Mouse (Mus musculus): Measurements from ENCODE around the gene Lactbl1. TPM values are rescaled to one million over a fixed set of nuclear protein-coding genes. Genes with fewer than 3 reads are reported as not detected.

Gene Lactbl1
- total RNA-seq (2021): under 1 TPM in 1 of 2 experiments, not detected in 1; 0.12 TPM
- long read RNA-seq, experiment 1: 0 reads
- long read RNA-seq, experiment 2: 0 reads

DNA sequence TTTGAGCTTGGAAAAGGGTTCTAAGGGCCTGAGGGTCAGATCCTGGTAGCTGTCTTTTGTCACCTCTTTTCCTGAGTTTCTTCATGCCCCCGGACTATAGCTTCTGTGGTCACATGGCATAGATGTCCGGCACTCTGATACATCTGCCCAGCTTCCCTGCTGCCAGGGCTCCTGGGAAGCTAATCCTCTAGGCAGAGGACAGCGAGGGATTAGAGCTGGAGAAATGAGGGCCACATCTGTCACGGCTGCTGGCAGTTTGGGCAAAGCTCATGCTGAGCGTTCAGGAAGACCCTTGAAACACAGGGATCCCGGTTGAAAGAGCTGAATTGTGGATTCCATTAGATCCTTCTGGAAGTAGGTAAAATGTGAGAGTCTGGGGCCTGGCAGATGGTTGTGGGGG is at the start of gene Lactbl1:
Gene Lactbl1, plus strand, starts transcription at position 234 of the 400 bp plus-strand sequence.
- no peak for DNase-seq (ENCODE audit: extremely low spot score in 1 of 2, low spot score in 2 of 2)
- H3K27ac ChIP-seq: no peak within 1 kb of the TSS
- intact Hi-C loops (cut with DNase I): loop anchor here (5.0 kb wide), 1 partner anchor 360 kb away; no protein-coding TSS in a partner anchor
- TF ChIP-seq CTCF (IDR thresholded peaks at IDR 0.05): no peak
- H3K4me3 ChIP-seq: no peak within 1 kb of the TSS

DNA sequence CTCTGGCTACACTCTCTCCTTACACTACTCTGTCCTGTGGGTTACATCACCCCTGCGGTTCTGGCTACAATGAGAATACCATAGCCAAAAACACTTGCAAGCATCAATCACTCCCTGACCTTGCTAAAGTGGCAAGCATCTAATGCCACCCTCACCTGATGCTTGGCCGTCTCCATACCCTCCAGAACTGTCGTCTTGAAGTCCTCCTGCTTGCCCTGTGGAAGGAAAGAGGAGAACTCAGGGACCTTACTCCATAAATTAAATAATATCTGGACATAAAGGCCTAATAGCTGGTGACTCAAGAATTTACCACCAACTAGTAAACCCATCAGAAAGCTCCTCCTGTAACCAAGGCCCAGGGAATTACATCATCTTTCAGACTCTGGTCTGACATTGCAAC is 40.5 kb upstream of the Lactbl1 start:
- Histone ChIP-seq H3K4me3 (no peak overlapping the region), H3K27ac (no peak overlapping the region)
- intact Hi-C loops (cut with DNase I): no loop called here
- no peak for TF ChIP-seq CTCF (IDR thresholded peaks at IDR 0.05)
- DNase-seq (ENCODE audit: extremely low spot score in 1 of 2, low spot score in 2 of 2): no peak

DNA sequence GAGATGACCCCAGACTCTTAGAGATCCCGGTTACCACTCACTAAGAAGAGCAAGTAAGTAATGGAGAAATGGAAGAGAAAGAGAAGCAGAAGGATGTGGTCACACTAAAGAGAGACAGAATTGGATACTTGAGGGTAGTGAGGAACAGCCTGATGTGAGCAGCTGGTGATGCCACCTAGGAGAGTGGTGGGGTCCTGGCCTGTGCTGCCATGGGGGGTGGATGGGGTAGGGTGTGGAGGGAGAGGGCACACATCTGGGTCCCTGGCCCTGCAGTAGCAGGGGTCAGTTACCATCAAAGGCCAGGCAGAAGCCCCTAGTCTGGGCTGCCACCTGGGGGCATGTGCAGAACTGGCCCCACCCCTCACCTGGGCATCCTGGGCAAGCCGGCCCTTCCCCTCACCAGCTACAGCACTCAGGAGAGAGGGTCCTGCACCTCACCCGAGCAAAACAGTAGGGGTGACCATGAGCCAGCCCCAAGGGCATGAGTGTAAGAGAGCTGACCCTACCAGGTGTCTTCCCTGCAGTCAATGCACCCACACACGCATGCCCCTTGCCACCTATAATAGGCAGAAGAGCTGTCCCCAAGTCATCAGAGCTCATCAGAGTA is 35.1 kb upstream of the Lactbl1 start:
- DNase-seq (ENCODE audit: extremely low spot score in 1 of 2, low spot score in 2 of 2): no peak
- intact Hi-C loops (cut with DNase I): no loop called here
- no peak overlapping the region for H3K4me3 ChIP-seq
- no peak overlapping the region for H3K27ac ChIP-seq
- no peak for TF ChIP-seq CTCF (IDR thresholded peaks at IDR 0.05)

DNA sequence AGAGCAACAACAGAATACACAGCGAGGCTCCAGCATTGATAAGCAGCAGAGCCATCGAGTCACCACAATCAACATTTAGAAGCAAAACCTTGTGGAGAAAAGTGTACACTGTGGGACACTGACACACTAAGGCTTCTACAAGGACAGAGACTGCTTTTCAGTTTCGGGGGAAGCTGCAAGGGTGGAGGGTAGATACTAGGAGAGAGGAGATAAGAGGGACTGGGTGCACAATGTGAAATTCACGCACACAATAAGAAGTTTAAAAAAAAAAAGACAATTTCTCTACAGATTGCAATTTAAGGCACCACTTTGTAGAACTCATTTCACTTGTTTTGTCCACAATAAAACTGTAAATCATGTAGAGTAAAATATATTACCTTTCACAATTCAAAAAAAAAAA is 34.4 kb upstream of the Lactbl1 start:
- Histone ChIP-seq H3K27ac (no peak overlapping the region), H3K4me3 (no peak overlapping the region)
- no peak for DNase-seq (ENCODE audit: extremely low spot score in 1 of 2, low spot score in 2 of 2)
- intact Hi-C loops (cut with DNase I): no loop called here
- no peak for TF ChIP-seq CTCF (IDR thresholded peaks at IDR 0.05)

DNA sequence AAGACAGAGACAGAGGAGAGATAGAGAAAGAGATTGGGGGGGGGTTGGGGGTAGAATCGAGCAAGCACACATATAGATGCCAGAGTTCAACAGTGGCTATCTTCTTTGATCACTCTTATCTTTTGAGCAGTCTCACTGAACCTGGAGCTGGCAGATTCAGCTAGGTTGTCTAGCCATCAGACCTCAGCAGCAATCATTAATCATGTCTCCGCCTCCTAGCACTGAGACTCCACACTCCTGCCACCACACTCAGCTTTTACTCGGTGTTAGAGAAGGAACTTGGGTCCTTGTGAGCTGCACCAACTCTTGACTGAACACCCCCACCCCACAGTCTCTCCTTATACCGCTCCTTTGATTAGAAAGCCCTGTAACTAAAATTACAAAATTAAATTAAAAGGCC is 30.3 kb upstream of the Lactbl1 start:
- DNase-seq (ENCODE audit: extremely low spot score in 1 of 2, low spot score in 2 of 2): no peak
- no peak overlapping the region for H3K27ac ChIP-seq
- no peak for TF ChIP-seq CTCF (IDR thresholded peaks at IDR 0.05)
- intact Hi-C loops (cut with DNase I): no loop called here
- no peak overlapping the region for H3K4me3 ChIP-seq

DNA sequence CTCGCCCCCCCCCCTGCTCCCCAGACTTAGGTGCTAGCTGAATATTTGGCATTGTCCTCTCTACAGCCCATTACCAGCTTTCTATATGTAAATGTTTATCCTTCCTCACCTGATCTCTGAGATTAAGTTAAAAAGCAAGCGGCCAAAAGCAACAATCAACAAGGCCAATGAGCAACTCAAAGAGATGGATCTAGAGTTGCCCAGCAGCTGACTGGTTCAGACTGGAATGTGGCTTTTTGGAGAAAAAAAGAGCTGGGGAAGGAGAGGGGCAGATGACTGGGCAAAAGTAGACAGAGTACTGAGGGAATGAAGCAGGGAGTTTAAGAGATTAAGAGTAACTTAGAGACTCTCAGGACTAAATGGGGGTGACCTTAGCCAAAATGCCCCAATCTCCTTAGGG is 28.4 kb upstream of the Lactbl1 start:
- intact Hi-C loops (cut with DNase I): no loop called here
- Histone ChIP-seq H3K27ac (no peak overlapping the region), H3K4me3 (no peak overlapping the region)
- DNase-seq (ENCODE audit: extremely low spot score in 1 of 2, low spot score in 2 of 2): no peak
- TF ChIP-seq CTCF (IDR thresholded peaks at IDR 0.05): no peak

DNA sequence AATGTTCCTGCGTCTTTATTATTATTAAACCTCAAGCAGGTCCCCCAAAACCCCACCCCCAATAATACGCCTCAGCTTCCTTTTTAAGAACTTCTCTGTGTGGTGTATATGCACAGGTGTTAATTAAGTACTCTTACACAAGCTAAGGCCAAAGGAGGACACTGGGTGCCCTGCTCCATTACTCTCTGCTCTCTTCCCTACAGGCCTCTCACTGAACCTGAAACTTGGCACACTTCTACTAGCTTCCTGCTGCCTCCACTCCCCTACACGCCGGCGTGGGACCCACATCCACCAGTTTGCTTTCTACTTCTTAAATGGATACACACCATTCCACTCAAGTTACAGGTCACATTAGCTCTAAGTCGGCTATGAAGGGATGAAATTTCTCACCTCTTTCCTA is 27.2 kb upstream of the Lactbl1 start:
- TF ChIP-seq CTCF (IDR thresholded peaks at IDR 0.05): no peak
- DNase-seq (ENCODE audit: extremely low spot score in 1 of 2, low spot score in 2 of 2): no peak
- intact Hi-C loops (cut with DNase I): no loop called here
- no peak overlapping the region for H3K4me3 ChIP-seq
- H3K27ac ChIP-seq: no peak overlapping the region

DNA sequence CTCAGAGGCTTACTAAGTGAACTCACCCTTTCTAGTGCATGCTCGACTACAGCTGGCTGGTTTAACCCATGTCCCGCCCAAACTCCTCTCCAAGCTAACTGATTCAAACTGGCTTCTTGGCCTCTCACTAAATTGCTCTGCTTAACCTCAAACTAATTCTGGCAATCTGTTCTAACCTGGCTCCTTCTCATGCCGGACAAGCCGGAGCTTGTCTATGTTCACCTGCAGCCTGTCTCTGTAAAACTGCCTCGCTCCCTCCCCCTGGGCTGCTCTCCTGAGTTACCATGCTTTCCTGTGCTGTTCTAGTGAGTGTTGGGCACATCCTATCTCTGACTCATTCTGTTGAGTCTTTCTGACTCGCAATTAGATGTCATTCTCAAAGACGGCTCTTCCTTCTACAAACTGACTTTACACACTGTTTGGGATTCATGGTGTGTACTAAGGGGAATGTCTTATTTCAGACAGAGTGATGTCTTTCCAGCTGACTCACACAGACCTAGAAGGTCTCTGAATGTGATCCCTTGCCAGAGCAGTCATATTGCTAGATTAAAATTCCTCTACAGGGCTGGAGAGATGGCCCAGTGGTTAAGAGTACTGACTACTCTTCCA is 24.0 kb upstream of the Lactbl1 start:
- Histone ChIP-seq H3K27ac (no peak overlapping the region), H3K4me3 (no peak overlapping the region)
- DNase-seq (ENCODE audit: extremely low spot score in 1 of 2, low spot score in 2 of 2): no peak
- no peak for TF ChIP-seq CTCF (IDR thresholded peaks at IDR 0.05)
- intact Hi-C loops (cut with DNase I): no loop called here

DNA sequence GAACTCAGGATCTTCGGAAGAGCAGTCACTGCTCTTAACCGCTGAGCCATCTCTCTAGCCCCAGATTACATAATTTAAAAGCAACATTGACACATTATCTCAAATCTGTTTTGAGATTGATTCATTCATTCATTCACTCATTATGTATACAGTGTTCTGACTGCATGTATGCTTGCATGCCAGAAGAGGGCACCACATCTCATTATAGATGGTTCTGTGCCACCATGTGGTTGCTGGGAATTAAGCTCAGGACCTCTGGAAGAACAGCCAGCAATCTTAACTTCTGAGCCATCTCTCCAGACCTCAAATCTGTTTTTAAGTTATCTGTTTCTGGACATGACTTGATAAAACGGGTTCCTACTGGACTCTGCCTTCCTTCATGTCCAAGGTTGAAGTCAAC is 22.6 kb upstream of the Lactbl1 start:
- no peak overlapping the region for H3K27ac ChIP-seq
- H3K4me3 ChIP-seq: no peak overlapping the region
- no peak for DNase-seq (ENCODE audit: extremely low spot score in 1 of 2, low spot score in 2 of 2)
- intact Hi-C loops (cut with DNase I): loop anchor here (5.0 kb wide), 3 partner anchors 73 to 228 kb away; no protein-coding TSS in a partner anchor
- TF ChIP-seq CTCF (IDR thresholded peaks at IDR 0.05): peak; percentile 8

DNA sequence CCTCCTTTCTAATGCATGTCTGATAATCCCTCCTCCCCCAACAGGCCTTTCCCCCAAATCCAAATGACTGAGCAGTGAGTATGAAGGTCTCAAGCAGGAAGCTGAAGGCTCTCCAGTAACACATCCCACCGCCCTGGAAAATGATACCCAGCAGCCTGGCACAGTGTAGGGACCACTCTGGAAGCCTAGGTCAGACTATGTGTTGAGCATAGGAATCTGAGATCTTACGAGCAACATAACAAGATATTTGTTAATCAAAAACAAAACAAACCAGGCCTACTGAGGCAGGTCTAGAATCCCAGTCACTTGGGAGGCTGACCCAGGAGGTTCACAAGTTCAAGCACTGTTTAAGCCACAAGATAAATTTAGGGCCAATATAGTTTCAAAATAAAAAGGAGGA is 21.9 kb upstream of the Lactbl1 start:
- Histone ChIP-seq H3K4me3 (no peak overlapping the region; the same call in 1 of the 2 replicates), H3K27ac (no peak overlapping the region)
- no peak for DNase-seq (ENCODE audit: extremely low spot score in 1 of 2, low spot score in 2 of 2)
- TF ChIP-seq CTCF (IDR thresholded peaks at IDR 0.05): no peak
- intact Hi-C loops (cut with DNase I): loop anchor here (5.0 kb wide), 3 partner anchors 73 to 228 kb away; no protein-coding TSS in a partner anchor

DNA sequence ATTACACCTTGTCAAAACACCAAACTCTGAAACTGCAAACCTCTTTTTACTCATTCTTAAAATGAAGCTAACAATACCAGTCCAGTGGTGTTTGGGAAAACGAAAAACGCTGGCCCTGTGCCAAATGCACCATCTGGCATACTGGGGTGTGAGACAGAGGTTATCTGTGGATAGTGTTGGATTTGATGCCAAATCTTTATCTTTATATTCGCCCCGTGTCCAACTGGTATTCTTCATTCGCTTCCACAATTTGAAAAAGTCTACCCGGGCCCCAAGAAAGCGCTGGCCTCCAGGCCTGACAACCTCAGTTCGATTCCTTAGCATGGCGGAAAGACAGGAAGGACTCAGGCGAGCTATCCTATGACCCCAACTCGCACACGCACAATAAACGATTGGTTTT is 20.9 kb upstream of the Lactbl1 start:
- intact Hi-C loops (cut with DNase I): loop anchor here (5.0 kb wide), 3 partner anchors 74 to 229 kb away; no protein-coding TSS in a partner anchor
- Histone ChIP-seq H3K27ac (peak overlapping the region; percentile 86), H3K4me3 (peak overlapping the region; percentile 97)
- DNase-seq (ENCODE audit: extremely low spot score in 1 of 2, low spot score in 2 of 2): peak in 1 of 2 experiments; percentile 57
- no peak for TF ChIP-seq CTCF (IDR thresholded peaks at IDR 0.05)

DNA sequence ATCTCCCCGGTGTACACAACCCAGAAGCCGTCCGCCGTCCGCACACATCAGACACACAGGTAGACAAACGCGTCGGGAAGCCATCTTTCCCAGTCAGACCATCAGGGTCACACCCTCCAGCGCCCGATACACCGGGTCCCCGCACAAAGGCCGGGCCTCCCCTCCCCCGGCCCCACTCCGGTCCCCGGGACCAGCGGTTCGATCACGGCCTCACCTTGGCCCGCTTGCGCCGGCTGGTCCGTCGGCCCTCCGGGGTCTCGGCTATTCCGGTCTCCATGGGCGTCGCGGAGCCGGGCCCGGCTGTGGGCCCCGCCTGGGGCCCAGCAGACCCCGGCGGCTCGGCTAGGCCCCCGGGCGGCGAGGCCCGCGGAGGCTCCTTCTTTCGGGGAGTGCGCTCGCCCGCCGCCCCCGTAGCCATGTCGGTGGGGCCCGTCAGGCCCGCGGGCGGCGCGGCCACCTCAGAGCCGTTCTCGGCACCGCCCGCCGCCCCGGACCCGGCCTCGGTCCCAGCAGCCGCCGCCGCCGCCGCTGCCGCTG is 20.3 kb upstream of the Lactbl1 start:
- peak overlapping the region; percentile 86 for H3K27ac ChIP-seq
- peak in 1 of 2 experiments; percentile 38 for DNase-seq (ENCODE audit: extremely low spot score in 1 of 2, low spot score in 2 of 2)
- intact Hi-C loops (cut with DNase I): loop anchor here (2.0 to 5.0 kb wide), 4 partner anchors 75 to 549 kb away; partner anchors contain the start of gene Rpl11
- TF ChIP-seq CTCF (IDR thresholded peaks at IDR 0.05): no peak
- peak overlapping the region; percentile 97 for H3K4me3 ChIP-seq

Data from left cerebral cortex, adult 2 months (tissue).